Mouse (Mus musculus) gastrocnemius, postnatal 14 days (tissue): Measurements from ENCODE around the gene Itih1. TPM values are rescaled to one million over a fixed set of nuclear protein-coding genes. Genes with fewer than 3 reads are reported as not detected.
A peak's percentile ranks its signal among the peaks of the same experiment; 100 is the strongest.

ENCODE experiments used
- DNase-seq: peaks from one replicate; pipeline ENCODE4 v3.0.0; 2021; ENCODE audit warnings: mixed read lengths
- intact Hi-C: fragments of 180-260 bp; cut with DNase I; formaldehyde crosslinking; loops from one replicate; pipeline ENCODE4 v1.15.1; 2025; ENCODE audit warnings: low total_unique reads
- long read RNA-seq, 2 experiments: library from polyadenylated mRNA; stranded (forward); transcript quantifications; one replicate each; pipeline ENCODE4 v2.0.0; 2021
- total RNA-seq, 2 experiments: library from RNA; stranded (reverse); gene quantifications; 2 replicates each; pipeline ENCODE4 v1.2.3; 2021

Gene Itih1
- not detected for total RNA-seq
- long read RNA-seq, experiment 1, result 0 reads
- long read RNA-seq, experiment 2, result 0 reads

GRCm38 (mm10) chr14:30943038-30943437 is at the start of gene Itih1:
Itih1 (minus strand) TSS chr14:30943289.
- DNase-seq, result no peak
- intact Hi-C loops, result loop anchor here (10.0 kb wide), 1 partner anchor 58 kb away; the partner anchor contains the start of gene Itih4

DNA sequence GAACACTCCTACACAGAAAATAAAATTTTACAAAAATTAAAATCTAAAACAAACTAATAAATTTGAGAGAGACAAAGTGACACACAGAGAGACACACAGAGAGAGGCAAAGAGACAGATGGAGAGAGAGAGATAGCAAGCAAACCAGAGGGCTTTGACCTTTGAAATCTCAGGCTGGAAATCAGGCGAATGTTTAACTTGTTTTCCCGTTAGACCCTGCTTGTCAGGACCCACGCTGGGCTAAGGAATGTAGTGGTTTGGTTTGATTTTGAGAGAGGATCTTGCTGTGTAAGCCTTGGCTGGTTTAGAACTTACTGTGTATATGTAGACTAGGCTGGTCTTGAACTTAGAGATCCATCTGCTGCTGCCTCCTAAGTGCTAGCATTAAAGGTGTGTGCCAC is 33.1 kb upstream of the Itih1 start:
- intact Hi-C loops, result no loop called here
- no peak for DNase-seq

DNA sequence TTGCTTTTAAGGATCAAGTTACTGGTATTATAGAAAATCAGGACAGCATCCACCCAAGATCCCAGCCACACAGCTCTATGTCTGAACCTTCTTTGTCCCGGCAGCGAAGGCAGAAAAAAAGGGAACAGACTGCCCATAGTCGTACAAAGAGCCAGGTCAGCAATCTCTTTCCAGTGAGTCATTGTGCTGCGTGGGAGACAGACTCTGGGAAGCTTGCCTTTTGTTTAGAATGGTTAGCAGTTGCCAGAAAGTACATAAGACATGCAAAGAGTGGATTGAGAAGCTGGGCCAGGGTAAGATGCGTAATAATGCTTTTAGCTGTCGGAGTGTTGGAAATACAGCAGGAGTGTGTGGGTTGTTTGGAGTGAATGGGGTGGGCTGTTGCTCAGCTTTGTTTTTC is 31.1 kb upstream of the Itih1 start:
- intact Hi-C loops, result no loop called here
- DNase-seq, result no peak

- intact Hi-C loops, result no loop called here
These were observed 17.3 kb upstream of the Itih1 start for GRCm38 (mm10) chr14:30960366-30960765.

DNA sequence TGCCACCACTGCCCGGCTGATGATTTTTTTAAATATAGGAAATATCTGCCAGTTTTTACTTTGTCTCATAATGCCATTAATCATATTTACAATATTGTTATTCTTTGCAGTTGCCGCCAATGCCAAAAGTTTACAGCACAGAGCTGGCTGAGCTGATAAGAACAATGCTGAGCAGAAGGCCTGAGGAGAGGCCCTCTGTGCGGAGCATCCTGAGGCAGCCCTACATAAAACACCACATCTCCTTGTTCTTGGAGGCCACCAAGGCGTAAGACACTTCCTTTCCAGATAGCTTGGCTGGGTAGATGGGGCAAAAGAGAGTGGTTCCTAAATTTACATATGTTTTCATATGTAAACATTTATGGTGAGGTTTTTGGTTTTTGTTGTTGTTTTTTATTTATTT is 15.9 kb upstream of the Itih1 start:
- no peak for DNase-seq
- intact Hi-C loops, result no loop called here

More at GRCm38 (mm10) chr14:30960366-30960765, 17.3 kb upstream of the Itih1 start:
- no peak for DNase-seq

DNA sequence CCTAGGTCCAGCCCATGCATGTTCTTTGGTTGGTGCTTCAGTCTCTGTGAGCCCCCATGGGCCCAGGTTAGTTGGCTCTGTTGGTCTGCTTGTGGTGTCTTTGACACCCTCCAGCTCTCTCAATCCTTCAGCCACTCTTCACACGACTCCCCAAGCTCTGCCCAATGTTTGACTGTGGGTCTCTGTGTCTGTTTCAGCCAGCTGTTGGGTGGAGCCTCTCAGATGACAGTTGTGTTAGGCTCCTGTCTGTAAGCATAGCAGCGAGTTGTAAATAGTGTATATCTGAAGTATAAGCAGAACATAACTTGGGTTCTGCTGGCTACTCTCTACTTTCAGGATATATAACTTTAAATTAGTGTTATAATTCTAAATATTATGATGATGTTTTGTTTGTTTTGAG is 15.4 kb upstream of the Itih1 start:
- intact Hi-C loops, result no loop called here

GRCm38 (mm10) chr14:30951154-30951825 is 8.2 kb upstream of the Itih1 start, which contains the start of gene Nek4:
Nek4 (plus strand) TSS chr14:30951377.
- intact Hi-C loops, result no loop called here
- peak; percentile 97 for DNase-seq

More for the DNA sequence above, 15.4 kb upstream of the Itih1 start:
- no peak for DNase-seq

DNA sequence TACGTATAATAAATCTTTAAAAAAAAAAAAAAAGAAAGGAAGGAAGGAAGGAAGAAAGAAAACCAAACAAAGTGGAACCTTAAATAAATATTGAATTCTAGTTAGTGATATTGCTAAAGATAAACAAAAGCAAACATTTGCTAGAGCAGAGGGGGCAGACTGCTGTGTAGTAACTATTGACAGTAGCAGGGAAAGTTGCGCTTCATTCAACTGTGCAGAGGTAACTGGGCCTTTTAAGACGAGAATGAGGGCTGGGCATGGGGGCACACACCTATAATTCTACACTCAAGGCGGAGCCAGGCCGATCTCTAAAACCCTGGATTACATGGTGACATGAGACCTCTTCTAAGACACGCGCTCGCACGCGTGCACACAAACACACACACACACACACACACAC is 6.9 kb upstream of the Itih1 start:
- no peak for DNase-seq
- intact Hi-C loops, result loop anchor here (10.0 kb wide), 1 partner anchor 65 kb away; the partner anchor contains the start of gene Itih4

GRCm38 (mm10) chr14:30944745-30945144 is 1.7 kb upstream of the Itih1 start:
- intact Hi-C loops, result loop anchor here (10.0 kb wide), 1 partner anchor 60 kb away; the partner anchor contains the start of gene Itih4
- no peak for DNase-seq

DNA sequence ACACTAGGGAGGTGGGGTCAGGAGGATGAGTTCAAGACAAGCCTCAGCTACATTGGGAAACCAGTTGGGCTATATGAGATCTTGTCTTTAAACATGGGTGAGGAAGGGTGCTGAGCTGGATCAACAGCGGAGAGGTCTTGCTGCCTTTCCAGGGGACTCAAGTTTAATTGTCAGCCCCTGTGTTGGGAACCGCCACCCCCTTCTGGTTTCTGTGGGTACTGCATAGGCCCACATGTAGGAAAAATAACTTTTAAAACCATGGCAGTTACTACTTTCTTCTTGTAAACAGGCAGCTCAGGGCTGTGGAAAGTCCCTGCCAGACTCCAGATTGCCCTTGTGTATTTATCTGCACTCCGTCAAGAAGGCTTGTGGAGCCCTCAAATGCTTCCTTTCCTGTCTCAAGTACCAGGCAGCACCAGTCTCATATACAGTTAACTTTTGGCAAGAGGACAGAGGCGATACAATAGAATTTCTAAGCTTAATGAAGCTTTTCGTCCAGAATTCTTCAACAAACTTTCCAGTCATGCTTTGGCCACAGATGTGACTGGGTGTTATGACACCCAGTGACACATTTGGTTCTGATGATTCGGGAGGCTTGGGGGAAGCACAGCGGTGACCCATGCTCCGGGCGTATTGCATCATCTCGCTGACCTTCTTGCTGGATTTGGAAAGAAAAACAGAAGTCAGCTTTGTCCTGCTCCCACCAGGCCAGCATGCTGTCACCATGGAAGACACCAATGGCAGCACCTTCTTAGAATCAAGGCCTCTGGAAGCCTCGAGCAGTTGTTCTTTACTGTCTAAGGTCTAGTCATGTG is 978 bp upstream of the Itih1 start:
- peak; percentile 57 for DNase-seq
- intact Hi-C loops, result loop anchor here (10.0 kb wide), 1 partner anchor 59 kb away; the partner anchor contains the start of gene Itih4

GRCm38 (mm10) chr14:30942254-30942653 is 835 bp downstream of the Itih1 start:
- no peak for DNase-seq
- intact Hi-C loops, result loop anchor here (10.0 kb wide), 1 partner anchor 57 kb away; the partner anchor contains the start of gene Itih4

GRCm38 (mm10) chr14:30933351-30933750 is 9.7 kb downstream of the Itih1 start:
- intact Hi-C loops, result no loop called here
- DNase-seq, result no peak

DNA sequence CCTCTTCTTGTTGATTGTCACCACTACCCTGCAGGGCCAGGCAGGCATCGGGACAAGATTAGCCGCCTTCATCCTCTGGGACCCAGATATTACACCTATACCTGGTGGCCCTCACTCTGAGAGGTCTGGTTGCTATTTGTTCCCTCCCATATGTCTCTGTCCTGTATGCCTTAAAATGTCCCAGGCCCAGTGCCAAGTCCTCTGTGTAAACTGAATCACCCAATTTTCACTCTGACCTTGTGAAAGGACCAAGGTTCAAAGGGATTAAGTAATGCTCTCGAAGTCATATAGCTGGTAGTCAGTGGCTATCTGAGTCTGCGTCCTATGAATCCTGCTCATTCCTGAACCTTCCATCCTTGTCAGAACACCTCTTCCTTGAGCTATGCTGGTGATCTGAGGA is 12.7 kb downstream of the Itih1 start:
- intact Hi-C loops, result no loop called here
- DNase-seq, result no peak

DNA sequence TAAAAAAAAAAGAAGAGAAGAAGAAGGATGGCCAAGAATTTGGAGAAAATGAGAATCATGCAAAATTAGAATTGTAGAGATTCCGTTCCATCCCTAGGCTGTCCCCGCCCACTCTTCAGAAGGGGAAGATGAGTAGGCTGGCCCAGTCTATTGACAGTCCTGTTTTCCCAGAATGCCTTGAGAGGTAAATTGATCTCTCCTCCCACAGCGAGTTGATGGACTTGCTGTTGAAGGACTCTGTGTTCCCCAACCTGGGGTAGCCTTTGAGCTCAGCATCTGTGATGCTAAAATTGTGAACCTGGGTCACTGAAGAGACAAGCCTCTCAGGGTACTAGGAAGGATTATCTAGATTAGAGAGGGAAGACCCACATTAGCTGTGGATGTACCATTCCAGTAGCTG is 17.6 kb downstream of the Itih1 start:
- DNase-seq, result no peak
- intact Hi-C loops, result no loop called here

- no peak for DNase-seq
- intact Hi-C loops, result no loop called here
These were observed 19.5 kb downstream of the Itih1 start, which contains the start of gene Itih3 for GRCm38 (mm10) chr14:30923375-30924105. Itih3 (minus strand) TSS chr14:30923760.

GRCm38 (mm10) chr14:30922053-30922670 is 20.9 kb downstream of the Itih1 start:
- DNase-seq, result no peak
- intact Hi-C loops, result no loop called here

GRCm38 (mm10) chr14:30916516-30916915 is 26.6 kb downstream of the Itih1 start:
- intact Hi-C loops, result no loop called here
- no peak for DNase-seq

- no peak for DNase-seq
- intact Hi-C loops, result no loop called here
These were observed 29.7 kb downstream of the Itih1 start for GRCm38 (mm10) chr14:30913404-30913803.

DNA sequence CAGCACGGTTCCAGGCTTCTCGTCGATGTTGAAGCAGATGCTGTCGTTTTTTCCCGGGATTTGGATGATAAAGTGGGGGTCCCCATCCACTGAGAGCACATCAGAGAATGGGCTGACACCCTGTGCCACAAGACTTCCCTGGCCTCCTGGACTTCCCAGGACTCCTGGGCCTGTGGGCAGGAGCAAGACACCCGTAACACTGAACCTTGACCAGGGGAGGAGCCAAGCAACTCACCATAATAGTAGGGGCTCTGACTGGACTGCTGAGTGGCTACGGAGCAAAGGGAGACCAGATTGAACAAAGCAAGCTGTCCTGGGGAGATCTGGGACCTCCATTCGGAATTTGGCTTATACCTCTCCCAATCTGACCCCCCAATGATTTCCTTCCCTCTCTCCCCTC is 30.4 kb downstream of the Itih1 start:
- no peak for DNase-seq
- intact Hi-C loops, result no loop called here
